Mouse (Mus musculus) right cerebral cortex, postnatal 10 days (tissue): ENCODE results near the gene Spag7.

Experiments used
- DNase-seq, 2 experiments: peaks; one replicate each; pipeline ENCODE4 v3.0.0; 2021; ENCODE audit warnings: low spot score in 2 of 2

Gene Spag7

GRCm38 (mm10) chr11:70681170-70681569 lies 12.0 kb upstream of the Spag7 start:
- no peak for DNase-seq

DNA sequence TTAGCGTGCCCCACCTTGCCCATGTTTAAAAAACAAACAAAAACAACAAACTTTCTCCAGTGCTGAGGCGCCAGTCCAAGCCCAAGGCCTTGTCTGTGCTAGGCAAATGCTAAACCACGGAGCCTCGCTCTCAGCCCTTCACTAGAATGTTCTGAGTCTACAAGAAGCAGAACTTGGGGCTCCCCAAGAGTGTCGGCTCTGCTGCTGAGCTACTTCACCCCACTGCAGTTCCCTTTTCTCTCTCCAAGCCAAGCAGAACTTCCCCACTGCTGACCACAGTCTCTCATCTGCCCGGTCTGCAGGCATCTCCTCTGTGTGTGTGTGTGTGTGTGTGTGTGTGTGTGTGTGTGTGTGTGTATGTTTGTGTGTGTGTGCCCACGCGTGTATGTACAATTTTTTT lies 10.7 kb upstream of the Spag7 start:
- DNase-seq: peak in 1 of 2 experiments; percentile 63

DNA sequence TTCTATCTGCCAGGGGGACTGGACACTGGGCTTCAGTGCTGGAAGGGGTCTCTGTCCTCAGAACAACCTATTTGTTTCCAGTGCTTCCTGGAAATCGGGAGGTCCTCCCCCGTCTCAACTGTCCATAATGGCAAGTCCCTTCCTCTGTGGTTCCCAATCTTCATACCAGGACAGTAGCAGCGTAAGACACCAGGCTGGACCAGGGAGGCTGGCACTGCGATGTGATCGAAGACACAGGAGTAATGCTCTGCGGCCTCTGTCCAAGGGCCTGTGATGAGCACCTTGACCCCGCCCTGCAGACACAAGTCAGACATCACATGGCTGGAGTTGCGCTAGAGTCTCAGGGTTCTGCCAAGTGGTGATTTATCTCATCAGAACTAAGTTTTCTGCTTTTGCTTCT lies 10.1 kb upstream of the Spag7 start:
- DNase-seq: no peak

DNA sequence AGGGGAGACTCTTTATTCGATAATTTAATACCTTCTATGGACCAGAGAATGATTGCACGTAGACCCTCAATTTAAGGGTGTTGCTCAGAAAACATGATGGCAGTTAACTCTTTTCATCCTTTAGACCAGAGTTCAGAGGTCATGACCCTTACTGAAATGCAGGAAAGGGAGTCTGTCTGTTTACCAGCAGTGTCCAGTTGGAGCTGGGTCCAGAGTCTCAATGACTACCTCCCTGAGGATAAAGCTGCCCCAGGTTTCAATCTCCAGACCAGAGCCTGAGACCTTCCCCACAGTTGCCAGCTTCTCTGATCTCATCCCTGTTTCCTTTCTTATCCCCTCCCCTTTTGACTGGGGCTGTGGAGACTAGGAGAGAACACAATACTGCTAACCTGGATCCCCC lies 9.4 kb upstream of the Spag7 start:
- no peak for DNase-seq

DNA sequence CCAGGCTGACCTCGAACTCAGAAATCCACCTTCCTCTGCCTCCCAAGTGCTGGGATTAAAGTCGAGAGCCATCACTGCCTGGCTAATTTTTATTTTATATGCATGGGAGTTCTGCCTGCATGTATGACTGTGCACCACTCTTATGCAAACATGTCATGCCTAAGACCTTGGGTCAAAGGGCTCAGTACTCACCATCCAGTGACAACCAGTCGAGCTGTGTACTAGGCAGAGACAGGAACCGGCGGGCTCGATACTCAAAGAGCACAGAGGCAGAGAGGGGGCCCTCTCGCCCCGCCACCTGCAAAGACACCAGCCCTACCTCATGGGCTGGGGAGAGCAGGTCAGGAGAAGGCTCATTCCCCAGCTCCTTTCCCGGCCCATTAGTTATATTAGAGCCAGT lies 8.9 kb upstream of the Spag7 start:
- DNase-seq: no peak

- DNase-seq: no peak
Measured at GRCm38 (mm10) chr11:70674501-70674900, 5.3 kb upstream of the Spag7 start.

DNA sequence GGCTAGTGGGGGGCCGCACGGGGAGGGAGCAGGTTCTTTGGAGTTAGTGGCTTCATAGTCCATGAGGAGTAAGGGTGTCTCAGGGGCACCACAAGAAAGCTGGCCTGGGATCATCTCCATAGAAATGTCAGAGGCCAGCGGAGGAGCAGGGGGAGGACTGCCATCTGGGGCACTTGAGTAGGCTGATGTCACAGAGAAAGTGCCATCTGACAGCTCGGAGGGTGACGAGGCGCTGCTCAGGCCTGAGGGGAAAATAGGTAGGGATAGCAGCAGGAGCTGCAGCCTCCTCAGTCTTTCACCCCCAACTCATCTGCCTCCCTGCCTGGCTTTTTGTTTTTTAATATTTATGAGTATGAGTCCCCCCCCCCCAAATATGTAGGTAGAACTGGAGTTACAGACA lies 4.8 kb upstream of the Spag7 start:
- DNase-seq: no peak

DNA sequence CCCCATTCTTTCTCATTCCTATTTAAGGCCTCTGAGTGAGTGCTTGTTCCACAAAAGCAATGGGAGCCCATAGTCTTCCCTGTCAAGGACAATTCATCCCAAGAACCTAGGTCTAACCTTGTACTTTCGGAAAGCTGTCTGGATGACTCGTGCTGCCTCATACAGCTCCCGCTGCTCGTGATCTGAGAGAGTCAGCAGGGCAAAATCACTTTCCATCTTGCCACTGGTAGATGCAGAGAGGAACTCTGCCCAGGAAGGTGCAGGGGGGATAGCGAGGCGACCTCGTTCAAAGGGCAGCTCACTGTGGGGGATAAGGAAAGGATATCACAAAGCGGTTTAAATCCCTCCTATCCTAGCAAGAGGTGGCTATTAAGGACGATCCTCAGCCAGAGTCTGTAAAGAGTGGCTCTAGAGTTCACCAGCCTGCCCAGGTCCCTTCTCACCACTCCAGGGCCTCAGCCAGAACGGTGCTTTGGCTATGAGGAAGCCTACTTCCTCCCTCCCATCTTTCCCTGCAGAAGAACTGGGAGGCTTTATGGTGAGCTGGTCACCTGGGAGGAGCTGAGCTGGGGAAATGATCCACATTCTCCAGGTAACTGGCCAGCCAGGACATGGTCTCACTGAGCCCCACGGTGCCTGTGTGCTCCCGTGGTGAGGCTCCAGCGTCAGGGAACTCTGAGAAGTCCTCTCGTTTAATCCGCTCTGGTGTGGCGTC lies 2.3 kb upstream of the Spag7 start:
- DNase-seq: no peak

DNA sequence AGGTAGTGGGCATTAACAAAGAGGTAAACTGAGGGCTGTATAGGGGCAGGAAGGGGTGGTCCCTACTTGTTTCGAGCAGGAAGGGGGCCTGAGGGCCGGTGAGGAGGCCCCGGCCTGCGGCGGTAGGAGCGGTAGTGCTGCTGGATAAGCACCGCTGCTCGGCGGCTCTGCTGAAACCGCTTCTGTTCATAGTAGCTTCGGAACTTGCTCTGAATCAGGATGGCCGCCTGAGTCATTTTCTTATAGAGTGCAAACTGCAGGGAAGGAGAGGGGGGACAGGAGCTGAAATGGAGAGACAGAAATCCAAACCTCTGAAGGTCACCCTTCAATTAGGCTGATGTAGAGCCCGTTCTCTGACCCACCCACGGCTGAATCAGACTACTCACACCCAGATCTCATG lies 1.3 kb upstream of the Spag7 start:
- DNase-seq: no peak

DNA sequence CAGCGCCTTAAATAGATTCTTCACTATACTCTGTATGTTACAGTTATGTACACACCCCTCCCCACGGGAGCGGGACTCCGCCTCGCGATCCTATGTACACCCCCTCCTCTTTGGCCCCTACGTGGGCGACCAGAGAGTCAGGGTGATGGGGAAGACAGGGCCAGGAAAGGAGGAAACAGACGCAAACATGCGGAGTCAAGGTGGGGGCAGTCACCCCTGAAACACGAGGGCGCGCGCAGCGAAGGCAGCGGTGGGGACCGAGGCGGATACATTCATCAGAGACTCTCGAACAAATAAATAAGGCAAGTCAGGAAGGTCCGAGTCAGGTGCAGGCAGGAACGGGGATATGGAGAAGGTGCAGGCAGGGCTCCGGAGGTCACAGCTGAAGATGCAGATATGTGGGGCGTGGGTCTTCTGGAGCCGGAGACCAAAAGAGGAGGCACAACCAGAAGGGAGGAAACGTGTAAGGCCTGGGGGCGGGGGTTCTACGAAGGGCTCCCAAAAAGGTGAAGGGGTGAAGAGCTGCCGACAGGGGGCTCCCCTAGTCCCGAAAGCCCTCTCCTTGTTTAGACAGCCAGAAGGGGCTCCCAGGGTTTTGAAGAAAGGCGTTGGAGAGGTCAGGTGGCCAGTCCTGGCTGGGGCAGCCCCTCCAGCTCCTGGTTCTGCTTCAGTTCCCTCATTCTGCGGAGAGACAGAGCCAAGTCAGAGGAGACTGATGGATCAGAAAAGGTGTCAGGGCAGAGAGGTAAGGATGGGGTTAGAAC lies 548 bp upstream of the Spag7 start:
- peak; percentile 84 to 85 for DNase-seq

- DNase-seq: peak in 1 of 2 experiments; percentile 89
Measured at GRCm38 (mm10) chr11:70668335-70668770, 863 bp downstream of the Spag7 start.

- DNase-seq: no peak
Measured at GRCm38 (mm10) chr11:70667271-70668150, 1.7 kb downstream of the Spag7 start.

DNA sequence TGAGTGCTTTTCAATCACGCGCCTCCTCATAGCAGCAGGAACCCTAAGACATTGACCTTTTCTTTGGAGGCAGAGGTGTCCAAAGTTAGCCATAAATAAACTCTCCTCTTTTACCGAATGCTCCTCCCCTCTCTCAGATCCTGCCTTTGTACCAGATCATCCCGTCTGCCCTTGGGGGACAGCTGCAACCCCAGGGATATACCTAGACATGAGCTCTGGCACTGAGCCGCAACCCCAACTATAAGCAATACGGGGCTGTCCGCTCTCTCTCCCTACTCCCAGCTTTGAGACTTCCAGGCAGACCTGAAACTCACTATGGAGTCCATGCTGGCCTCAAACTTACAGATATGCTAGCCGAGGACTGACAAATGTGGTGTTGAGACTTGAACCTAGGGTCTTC lies 2.5 kb downstream of the Spag7 start:
- DNase-seq: no peak

DNA sequence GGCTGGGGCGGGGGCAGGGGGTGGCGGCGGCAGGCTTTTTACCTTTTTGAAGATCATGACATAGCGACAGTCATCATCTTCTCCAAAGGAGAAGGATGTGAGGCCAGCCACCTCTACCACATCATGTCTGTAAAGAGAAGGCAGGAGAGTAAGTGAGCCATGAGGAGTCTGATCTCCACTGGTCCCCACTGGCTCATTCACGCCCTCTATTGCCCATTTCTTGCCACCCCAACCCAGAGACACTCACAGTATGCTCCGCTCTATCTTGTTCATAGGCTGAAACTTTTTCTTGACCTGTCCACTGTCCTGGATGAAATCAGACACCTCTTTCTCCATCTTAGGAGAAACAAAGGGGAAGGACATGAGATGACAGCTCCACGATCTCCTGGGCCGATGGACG lies 4.5 kb downstream of the Spag7 start:
- DNase-seq: no peak

GRCm38 (mm10) chr11:70663957-70664356 lies 5.3 kb downstream of the Spag7 start:
- DNase-seq: no peak

DNA sequence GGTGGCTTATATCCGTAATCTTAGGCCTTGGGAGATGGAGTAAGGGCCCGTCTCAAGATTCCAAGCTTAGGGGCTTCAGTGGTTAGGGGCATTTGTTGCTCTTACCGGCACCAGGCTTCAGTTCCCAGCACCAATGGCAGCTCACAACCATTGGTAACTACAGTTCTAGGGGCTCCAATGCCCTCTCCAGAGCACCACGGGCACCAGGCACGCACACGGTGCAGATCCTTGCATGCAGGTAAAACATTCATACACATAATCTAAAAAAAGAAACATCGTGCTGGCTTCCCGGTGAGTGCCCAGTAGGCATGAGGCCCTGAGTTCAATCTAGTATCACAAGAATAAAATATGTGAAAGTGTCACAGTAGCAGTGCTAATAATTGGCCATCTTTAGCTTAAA lies 6.1 kb downstream of the Spag7 start:
- no peak for DNase-seq

GRCm38 (mm10) chr11:70660571-70660970 lies 8.6 kb downstream of the Spag7 start:
- DNase-seq: no peak

DNA sequence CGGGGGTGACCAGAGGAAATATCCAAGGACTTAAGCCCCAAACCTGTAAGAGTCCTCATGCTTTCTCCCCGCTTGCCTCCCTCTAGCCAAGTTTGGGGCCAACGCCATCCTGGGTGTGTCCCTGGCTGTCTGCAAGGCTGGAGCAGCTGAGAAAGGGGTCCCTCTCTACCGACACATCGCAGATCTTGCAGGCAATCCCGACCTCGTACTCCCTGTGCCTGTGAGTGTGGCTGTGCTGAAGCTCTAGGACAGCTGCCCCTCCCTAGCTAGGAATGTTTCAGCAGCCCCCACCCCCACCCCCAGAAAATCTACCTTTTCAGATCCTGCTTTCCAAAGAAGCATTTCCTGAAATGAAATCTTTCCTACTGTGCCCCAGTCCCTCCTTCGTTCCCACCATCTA lies 10.3 kb downstream of the Spag7 start:
- DNase-seq: no peak

GRCm38 (mm10) chr11:70658521-70658920 lies 10.7 kb downstream of the Spag7 start:
- DNase-seq: no peak

DNA sequence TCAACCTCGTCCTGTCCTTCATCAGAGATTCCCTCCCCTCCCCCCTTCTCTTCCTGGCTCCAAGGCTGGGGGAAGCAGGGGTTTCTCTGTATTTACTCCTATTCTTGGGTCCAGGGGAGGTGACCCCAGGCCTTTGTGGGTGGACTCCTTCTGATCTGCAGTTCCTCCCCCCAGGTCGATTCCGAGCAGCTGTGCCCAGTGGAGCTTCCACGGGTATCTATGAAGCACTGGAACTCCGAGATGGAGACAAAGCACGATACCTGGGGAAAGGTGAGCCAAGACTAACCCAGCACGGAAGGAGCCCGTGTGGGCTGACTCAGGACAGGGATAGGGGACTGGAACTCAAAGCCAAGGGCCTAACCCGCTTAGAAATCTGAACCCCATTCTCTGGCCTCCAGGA lies 11.2 kb downstream of the Spag7 start:
- no peak for DNase-seq

- peak in 1 of 2 experiments; percentile 17 for DNase-seq
Measured at GRCm38 (mm10) chr11:70657573-70657972, 11.6 kb downstream of the Spag7 start.

GRCm38 (mm10) chr11:70656964-70657363 lies 12.3 kb downstream of the Spag7 start, which contains the start of gene Eno3:
Eno3 (plus strand) TSS chr11:70657202.
- DNase-seq: peak in 1 of 2 experiments; percentile 28
